Mouse (Mus musculus) right cerebral cortex, postnatal 4 days (tissue): Measurements from ENCODE around the gene Tlcd1.
A peak's percentile ranks its signal among the peaks of the same experiment; 100 is the strongest.
"Not testable (repeated sequence)": the region's sequence is repeated elsewhere in the genome, so short reads cannot be mapped to it uniquely, and the experiment has no call there.

Source experiments
- DNase-seq: peaks from one replicate; pipeline ENCODE4 v3.0.0-alpha.2; 2022

The Tlcd1 gene

DNA sequence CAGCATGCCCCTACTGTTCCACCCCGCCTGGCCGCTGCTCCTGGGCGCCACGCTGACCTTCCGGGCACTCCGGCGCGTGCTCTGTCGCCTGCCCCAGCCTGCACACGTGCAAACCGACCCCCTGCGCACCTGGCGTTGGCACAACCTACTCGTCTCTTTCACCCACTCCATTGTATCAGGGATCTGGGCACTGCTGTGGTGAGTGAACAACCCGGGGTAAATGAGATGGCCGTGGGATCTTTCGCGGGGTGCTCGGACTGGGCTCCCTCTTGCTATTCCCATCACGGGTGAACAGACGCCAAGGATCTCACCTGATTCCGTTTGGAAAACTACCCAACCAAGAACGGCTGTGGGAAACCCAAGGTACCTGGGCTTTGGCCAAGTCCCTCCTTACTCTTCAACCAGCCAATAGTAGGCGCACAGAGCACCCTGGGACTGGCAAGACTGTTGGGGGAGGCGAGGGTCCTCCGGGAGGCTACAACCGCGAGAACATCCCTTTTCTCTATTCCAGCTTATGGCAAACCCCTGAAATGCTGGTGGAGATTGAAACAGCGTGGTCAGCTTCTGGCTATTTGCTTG is 2.4 kb downstream of the Tlcd1 start:
- DNase-seq, result peak; percentile 73

- no peak for DNase-seq
These were observed 3.0 kb downstream of the Tlcd1 start for GRCm38 (mm10) chr11:78179438-78179999.

DNA sequence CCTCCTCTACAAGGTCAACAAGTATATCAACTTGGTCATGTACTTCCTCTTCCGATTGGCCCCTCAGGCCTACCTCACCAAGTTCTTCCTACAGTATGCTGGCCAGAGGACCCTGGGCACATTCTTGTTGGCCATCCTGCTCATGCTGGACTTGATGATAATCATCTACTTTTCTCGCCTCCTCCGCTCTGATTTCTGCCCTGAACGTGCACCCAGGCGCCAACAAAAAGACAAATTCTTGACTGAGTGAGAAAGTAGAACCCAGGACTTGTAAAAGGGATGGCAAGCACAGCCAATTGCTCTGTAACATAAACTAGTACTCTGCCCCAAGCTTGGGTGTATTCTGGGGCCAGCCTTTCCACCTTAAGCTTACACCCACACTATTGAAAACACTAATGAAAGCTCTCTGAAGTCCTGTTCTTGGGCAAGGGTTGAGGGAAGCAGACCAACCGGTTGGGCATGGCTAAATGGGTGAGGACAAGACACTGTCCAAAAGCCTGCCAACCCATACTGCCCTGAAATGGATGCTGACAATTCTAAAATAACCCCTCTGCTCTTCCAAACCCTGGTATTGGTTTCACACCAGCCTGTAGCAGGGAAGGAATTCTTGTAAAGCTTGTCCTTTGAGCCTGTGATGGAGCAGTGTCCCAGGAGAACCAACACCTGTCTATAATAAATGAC is 3.7 kb downstream of the Tlcd1 start:
- no peak for DNase-seq

DNA sequence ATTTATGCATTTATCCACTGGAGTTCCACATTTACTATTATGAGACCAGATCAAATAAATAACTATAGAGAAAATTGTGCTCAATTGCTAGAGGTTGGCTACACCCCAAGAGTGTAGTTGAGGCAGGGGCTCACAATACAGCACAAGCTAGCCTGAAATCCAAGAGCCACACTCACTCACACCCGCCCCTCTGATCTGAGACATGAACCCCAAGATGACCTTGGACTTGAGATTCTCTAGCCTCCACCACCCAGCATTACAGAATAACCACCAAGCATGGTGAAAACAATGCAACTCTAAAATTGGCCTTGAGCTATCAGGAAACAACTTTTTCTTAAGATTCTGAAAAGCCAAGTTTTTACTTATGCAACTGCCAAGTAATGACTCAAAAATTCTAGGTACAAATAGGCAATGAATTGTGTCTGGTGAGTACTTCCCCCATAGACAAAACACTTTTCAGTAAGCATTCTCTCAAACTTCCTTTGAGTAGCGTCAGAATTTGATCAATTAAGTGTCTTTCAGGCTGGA is 5.4 kb downstream of the Tlcd1 start:
- no peak for DNase-seq

GRCm38 (mm10) chr11:78182450-78182849 is 5.9 kb downstream of the Tlcd1 start:
- DNase-seq, result no peak

- DNase-seq, result peak; percentile 71
These were observed 6.7 kb downstream of the Tlcd1 start, which contains the start of gene Rpl23a for GRCm38 (mm10) chr11:78182961-78183844. Gene Rpl23a, minus strand, starts transcription at chr11:78183584.

- no peak for DNase-seq
These were observed 7.5 kb downstream of the Tlcd1 start for GRCm38 (mm10) chr11:78183884-78184514.

GRCm38 (mm10) chr11:78184702-78185101 is 8.2 kb downstream of the Tlcd1 start:
- not testable (repeated sequence) for DNase-seq

GRCm38 (mm10) chr11:78188331-78189233 is 12.1 kb downstream of the Tlcd1 start, which contains the start of gene Rab34:
Gene Rab34, plus strand, starts transcription at chr11:78188430.
- DNase-seq, result peak; percentile 84

DNA sequence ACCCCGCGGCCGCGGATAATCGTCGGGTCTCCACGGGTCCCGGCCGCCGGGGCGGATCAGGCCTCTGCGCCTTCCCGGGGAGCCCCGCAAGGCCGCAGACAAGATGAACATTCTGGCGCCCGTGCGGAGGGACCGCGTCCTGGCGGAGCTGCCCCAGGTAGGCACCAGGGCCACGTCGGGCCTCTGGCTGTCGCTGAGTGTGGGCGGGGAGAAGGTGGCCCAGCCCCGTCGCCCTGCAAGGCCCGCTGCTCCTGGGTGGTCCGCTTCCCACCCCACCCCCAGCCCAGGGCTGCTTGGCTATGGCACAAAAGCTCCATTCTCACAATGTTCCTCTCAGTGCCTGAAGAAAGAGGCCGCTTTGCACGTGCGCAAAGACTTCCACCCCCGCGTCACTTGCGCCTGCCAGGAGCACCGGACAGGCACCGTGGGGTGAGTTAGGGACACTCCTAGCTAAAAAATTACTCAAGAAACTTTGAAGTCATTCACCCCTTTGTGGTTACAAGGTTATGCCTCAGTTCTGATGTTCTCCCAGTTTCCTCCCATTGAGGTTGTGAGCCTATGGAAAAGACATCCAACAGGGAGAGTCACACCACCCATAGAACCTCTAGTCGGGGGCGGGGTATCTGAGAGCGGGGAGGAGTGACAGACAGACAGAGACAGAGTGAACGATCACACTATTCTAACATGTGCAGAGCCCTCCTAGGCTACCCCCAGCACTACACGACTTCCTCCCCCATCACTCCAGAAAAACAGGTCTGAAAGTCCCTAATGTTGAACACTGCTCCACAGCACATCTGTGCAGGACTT is 12.9 kb downstream of the Tlcd1 start:
- DNase-seq, result peak; percentile 77

GRCm38 (mm10) chr11:78190041-78190440 is 13.5 kb downstream of the Tlcd1 start:
- no peak for DNase-seq

DNA sequence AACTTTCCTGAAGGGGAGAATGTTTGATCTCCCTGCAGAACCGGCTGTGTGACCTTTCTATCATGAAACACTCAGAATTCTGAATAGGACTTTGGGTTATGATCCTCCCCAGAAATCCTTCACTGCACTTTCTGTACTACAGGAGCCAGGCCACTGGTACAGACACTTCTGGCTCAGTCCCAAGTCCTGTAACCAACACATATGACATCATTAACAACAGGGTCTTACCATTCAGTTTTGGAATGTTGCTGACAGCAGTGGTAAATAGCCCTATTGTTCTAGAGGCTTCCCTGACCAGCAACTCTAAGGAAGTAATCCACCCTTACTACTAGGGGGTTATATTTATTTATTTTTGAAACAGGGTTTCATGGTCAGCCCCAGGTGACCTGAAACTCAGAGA is 16.6 kb downstream of the Tlcd1 start, which contains the start of gene Proca1:
Gene Proca1, plus strand, starts transcription at position 280 of the 400 bp plus-strand sequence.
- no peak for DNase-seq

GRCm38 (mm10) chr11:78194411-78195100 is 18.0 kb downstream of the Tlcd1 start:
- DNase-seq, result peak; percentile 44

GRCm38 (mm10) chr11:78195101-78195863 is 18.8 kb downstream of the Tlcd1 start:
- DNase-seq, result no peak

GRCm38 (mm10) chr11:78202372-78202771 is 25.9 kb downstream of the Tlcd1 start:
- DNase-seq, result no peak

DNA sequence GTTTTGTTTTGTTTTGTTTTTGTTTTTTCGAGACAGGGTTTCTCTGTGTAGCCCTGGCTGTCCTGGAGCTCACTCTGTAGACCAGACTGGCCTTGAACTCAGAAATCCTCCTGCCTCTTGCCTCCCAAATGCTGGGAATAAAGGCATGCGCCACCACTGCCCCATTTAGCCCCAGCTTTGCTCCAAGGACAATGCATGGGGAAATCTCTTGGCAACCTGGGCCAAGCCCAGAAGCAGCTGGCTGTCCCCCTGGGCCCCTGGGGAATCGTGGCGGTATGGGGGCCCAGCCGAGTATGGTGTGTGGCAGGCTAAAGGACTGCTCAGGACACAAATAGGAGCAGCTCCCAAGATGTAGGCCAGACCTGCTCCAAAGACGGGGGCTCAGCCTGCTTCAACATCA is 27.8 kb downstream of the Tlcd1 start:
- no peak for DNase-seq

- no peak for DNase-seq
These were observed 29.1 kb downstream of the Tlcd1 start for GRCm38 (mm10) chr11:78205361-78206206.

GRCm38 (mm10) chr11:78207190-78207589 is 30.7 kb downstream of the Tlcd1 start:
- no peak for DNase-seq
